Mouse (Mus musculus) stomach, embryonic 14.5 days (tissue): ENCODE results near the gene Rcsd1. TPM values are rescaled to one million over a fixed set of nuclear protein-coding genes. Genes with fewer than 3 reads are reported as not detected.
A peak's percentile ranks its signal among the peaks of the same experiment; 100 is the strongest.

ENCODE experiments used
- ATAC-seq: fragments of 200-750 bp; cut with Nextera tagmentation; 2 replicates; pipeline ENCODE4 v1.8.0; 2017; ENCODE audit warnings: low read depth, moderate TSS enrichment; ENCODE audit not compliant: insufficient number of reproducible peaks, insufficient read depth, low FRiP score
- H3K27ac ChIP-seq: fragments of 300-500 bp; sonication (generic); 2 replicates; pipeline ENCODE4 v1.5.1; 2014; ENCODE audit warnings: mild to moderate bottlenecking, low read length, moderate library complexity, mixed read lengths
- H3K27me3 ChIP-seq: fragments of 300-500 bp; sonication (generic); 2 replicates; pipeline ENCODE4 v1.6.1; 2014; ENCODE audit warnings: low read length, control low read depth, mixed read lengths; ENCODE audit not compliant: control insufficient read depth, insufficient read depth
- H3K36me3 ChIP-seq: fragments of 300-500 bp; sonication (generic); 2 replicates; pipeline ENCODE4 v1.6.1; 2014; ENCODE audit warnings: mild to moderate bottlenecking, control low read depth, low read length, moderate library complexity, mixed read lengths; ENCODE audit not compliant: control insufficient read depth, insufficient read depth
- H3K4me1 ChIP-seq: fragments of 300-500 bp; sonication (generic); 2 replicates; pipeline ENCODE4 v1.6.1; 2014; ENCODE audit warnings: low read length, control low read depth, mixed read lengths; ENCODE audit not compliant: control insufficient read depth, insufficient read depth
- H3K4me2 ChIP-seq: fragments of 300-500 bp; sonication (generic); replicated peaks from 2 replicates; pipeline ENCODE4 v1.6.1; 2014; ENCODE audit warnings: low read depth, low read length, control low read depth
- H3K4me3 ChIP-seq: fragments of 300-500 bp; sonication (generic); 2 replicates; pipeline ENCODE4 v1.5.1; 2014; ENCODE audit warnings: low read depth, low read length, control low read depth
- H3K9ac ChIP-seq: fragments of 300-500 bp; sonication (generic); replicated peaks from 2 replicates; pipeline ENCODE4 v1.6.1; 2014; ENCODE audit warnings: low read depth, mild to moderate bottlenecking, control low read depth, low read length, moderate library complexity, mixed read lengths
- H3K9me3 ChIP-seq: fragments of 300-500 bp; sonication (generic); 2 replicates; pipeline ENCODE4 v1.6.1; 2016; ENCODE audit warnings: low read depth, low read length, control low read depth; ENCODE audit not compliant: control insufficient read depth
- WGBS: fragments of 180-500 bp; shearing (Covaris S2); extraction: QIAGEN DNeasy Blood & Tissue Kit; methylation state at CpG from one replicate; pipeline ENCODE4 v1.1.7; 2014; 5-methylcytosine and 5-hydroxymethylcytosine counted together
- polyA plus RNA-seq: library from polyadenylated mRNA; unstranded; fragments of >200 nt; fragmentation: Nextera tagmentation; extraction: Ambion mirVana; gene quantifications from 2 replicates; pipeline ENCODE4 v1.2.1, GENCODE M21; 2014

The Rcsd1 gene
- polyA plus RNA-seq, 1 experiment from 2014 or later: 44.0 TPM

- Histone ChIP-seq H3K4me3 (no peak overlapping the region), H3K4me1 (peaks cover 6% of the 10 kb centered on the region; the same call in 1 of the 2 replicates), H3K9me3 (no peaks in the 10 kb centered on the region), H3K36me3 (no peaks in the 10 kb centered on the region), H3K27me3 (no peaks in the 10 kb centered on the region), H3K4me2 (no peak overlapping the region), H3K9ac (no peak overlapping the region), H3K27ac (no peak overlapping the region)
- WGBS: 53% methylated on average over 11 of the region's 11 CpGs
- no peak for ATAC-seq
Measured at GRCm38 (mm10) chr1:165724219-165725033, 14.9 kb upstream of the Rcsd1 start.

DNA sequence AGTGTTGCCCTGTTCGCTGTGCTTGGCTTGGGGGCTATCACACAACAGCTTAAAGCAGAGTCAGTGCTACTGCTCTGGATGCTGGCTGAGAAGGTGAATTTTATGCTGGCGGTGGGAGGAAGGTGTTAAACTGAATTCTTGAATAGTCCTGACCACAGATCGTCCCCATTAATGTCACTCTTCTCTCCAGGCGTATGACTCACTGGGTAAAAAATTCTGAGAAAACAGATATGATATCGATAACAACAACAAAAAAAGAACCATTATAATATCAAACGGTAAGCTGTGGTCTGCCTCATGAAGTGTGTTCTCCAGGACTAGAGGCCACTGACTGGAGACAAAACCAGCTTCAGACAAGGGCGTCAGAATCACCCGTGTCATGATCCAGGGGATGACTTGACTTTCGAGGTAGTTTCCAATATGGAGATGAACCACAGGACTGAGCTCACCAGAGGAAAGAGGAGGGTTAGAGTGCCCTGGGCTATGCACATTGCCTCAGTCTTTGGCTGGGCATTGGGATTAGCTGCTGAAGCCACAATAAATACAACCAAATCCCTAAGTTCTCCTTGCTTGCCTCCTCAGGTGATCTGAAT lies 13.1 kb upstream of the Rcsd1 start:
- WGBS: 90% methylated on average over 9 of the region's 9 CpGs
- no peak for ATAC-seq
- no peaks in the 10 kb centered on the region for H3K9me3 ChIP-seq
- H3K4me3 ChIP-seq: no peak overlapping the region
- H3K27me3 ChIP-seq: no peaks in the 10 kb centered on the region
- peaks cover 14% of the 10 kb centered on the region; the same call in 1 of the 2 replicates for H3K4me1 ChIP-seq
- H3K9ac ChIP-seq: no peak overlapping the region
- no peak overlapping the region for H3K4me2 ChIP-seq
- no peak overlapping the region for H3K27ac ChIP-seq
- H3K36me3 ChIP-seq: no peaks in the 10 kb centered on the region

GRCm38 (mm10) chr1:165718543-165719105 lies 9.1 kb upstream of the Rcsd1 start:
- Histone ChIP-seq H3K36me3 (no peaks in the 10 kb centered on the region), H3K4me1 (peaks cover 27% of the 10 kb centered on the region), H3K4me2 (peak overlapping the region; percentile 31), H3K9ac (no peak overlapping the region), H3K27ac (peak overlapping the region; percentile 96), H3K4me3 (no peak overlapping the region), H3K27me3 (no peaks in the 10 kb centered on the region), H3K9me3 (no peaks in the 10 kb centered on the region)
- 39% methylated on average over 15 of the region's 15 CpGs for WGBS
- ATAC-seq: peak; percentile 38; the same call in 1 of the 2 replicates

- H3K36me3 ChIP-seq: no peaks in the 10 kb centered on the region
- H3K4me3 ChIP-seq: no peak overlapping the region
- H3K9ac ChIP-seq: no peak overlapping the region
- 27% methylated on average over 11 of the region's 11 CpGs for WGBS
- H3K9me3 ChIP-seq: no peaks in the 10 kb centered on the region
- peak overlapping the region; percentile 96 for H3K27ac ChIP-seq
- H3K4me2 ChIP-seq: peak overlapping the region; percentile 31
- H3K27me3 ChIP-seq: no peaks in the 10 kb centered on the region
- H3K4me1 ChIP-seq: peaks cover 27% of the 10 kb centered on the region
- ATAC-seq: peak; percentile 72; the same call in 1 of the 2 replicates
Measured at GRCm38 (mm10) chr1:165717711-165718542, 8.4 kb upstream of the Rcsd1 start.

DNA sequence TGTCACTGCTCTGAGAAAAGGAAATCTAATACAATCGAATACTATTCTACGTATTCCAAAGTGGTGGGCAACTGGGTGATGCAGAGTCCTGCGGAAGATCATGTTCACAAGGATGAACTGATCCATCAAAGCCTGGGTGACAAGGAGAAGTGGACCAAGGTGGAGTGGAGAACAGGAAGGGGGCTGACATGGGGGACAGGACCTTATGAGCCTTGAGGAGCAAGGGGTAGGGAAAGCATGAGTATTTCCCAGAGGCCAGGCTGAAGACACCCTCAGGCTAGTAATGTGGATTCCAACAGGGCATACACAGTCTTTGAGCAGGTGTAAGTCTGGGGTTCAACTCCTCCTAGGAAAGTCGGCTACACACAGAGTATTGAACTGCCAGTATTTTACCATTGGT lies 6.9 kb upstream of the Rcsd1 start:
- Histone ChIP-seq H3K4me1 (peaks cover 27% of the 10 kb centered on the region), H3K9ac (no peak overlapping the region), H3K27ac (no peak overlapping the region), H3K9me3 (no peaks in the 10 kb centered on the region), H3K36me3 (no peaks in the 10 kb centered on the region), H3K27me3 (no peaks in the 10 kb centered on the region), H3K4me2 (no peak overlapping the region), H3K4me3 (no peak overlapping the region)
- ATAC-seq: no peak
- 89% methylated on average over 4 of the region's 4 CpGs for WGBS

DNA sequence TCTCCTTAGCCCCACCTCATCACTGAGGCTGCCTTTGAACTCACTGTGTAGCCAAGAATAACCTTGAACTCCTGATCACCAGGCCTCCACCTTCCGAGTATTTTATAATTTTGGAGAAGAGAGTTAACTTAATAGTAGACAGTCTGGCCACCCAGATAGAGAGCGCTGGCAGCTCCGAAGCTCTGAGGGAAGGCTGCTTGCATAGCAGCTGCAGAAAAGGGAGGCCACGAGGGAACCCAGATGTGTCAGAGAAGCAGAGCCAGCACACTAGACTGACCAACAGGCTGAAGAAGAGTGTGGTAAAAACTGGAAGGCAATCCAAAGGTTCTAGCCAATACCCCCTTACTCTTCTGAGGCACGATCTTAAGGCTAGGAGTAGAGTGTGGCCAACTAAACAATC lies 4.2 kb upstream of the Rcsd1 start:
- Histone ChIP-seq H3K9ac (no peak overlapping the region), H3K4me2 (no peak overlapping the region), H3K27me3 (no peaks in the 10 kb centered on the region), H3K4me3 (no peak overlapping the region), H3K4me1 (peaks cover 35% of the 10 kb centered on the region), H3K36me3 (no peaks in the 10 kb centered on the region), H3K27ac (peak overlapping the region; percentile 4; the same call in 1 of the 2 replicates), H3K9me3 (no peaks in the 10 kb centered on the region)
- 69% methylated on average over 5 of the region's 5 CpGs for WGBS
- no peak for ATAC-seq

GRCm38 (mm10) chr1:165711914-165712313 lies 2.4 kb upstream of the Rcsd1 start:
- H3K36me3 ChIP-seq: no peaks in the 10 kb centered on the region
- H3K9me3 ChIP-seq: no peaks in the 10 kb centered on the region
- H3K27ac ChIP-seq: no peak overlapping the region
- H3K4me3 ChIP-seq: no peak overlapping the region
- WGBS: 83% methylated on average over 5 of the region's 5 CpGs
- H3K4me1 ChIP-seq: peaks cover 25% of the 10 kb centered on the region
- H3K4me2 ChIP-seq: no peak overlapping the region
- no peak for ATAC-seq
- H3K9ac ChIP-seq: no peak overlapping the region
- no peaks in the 10 kb centered on the region for H3K27me3 ChIP-seq
